ENCODE assay signal across 8 mouse cellular contexts in the genomic region with DNA sequence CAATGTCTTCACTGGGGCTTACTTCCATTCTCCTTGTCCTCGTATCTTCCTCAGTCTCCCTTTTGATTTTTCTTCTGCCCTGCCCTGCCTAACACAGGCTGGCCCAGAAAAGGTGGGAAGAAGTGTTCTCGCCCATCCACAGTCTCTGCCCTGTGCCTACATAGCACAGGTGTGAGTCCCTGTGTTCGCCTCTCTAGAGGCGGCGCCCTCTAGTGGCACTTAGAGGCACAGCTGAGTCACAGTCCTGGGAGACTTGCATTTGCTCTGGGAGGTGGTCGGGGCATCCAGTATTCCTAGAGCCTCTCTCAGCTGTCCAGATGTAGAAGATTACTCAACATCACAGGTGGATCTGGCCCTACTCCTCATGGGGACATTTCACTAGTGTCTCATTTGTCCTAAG.
DNase-seq lines count a peak whose midpoint lies in the region; ATAC-seq and TF ChIP-seq lines count a peak whose summit lies in the region.

No protein-coding gene starts in this region.

- H3K36me3 ChIP-seq in C2C12 (ENCODE audit: control insufficient read depth, insufficient read depth): no peaks in the 10 kb centered on the region
- no peaks in the 10 kb centered on the region for H3K36me3 ChIP-seq in forebrain, embryonic 15.5 days

- peak; percentile 35 for DNase-seq in 416B (ENCODE audit: low read depth)
- peak; percentile 21 for DNase-seq in c-Kit-negative CD71-positive TER-119-positive erythroid progenitor cells, embryonic 14.5 days (ENCODE audit: low read depth, low spot score)
- peak; percentile 7 for DNase-seq in large intestine, adult 2 months (ENCODE audit: low read depth, low spot score)
- peak; percentile 56 for DNase-seq in lung, postnatal 36 days
- peak; percentile 74 for DNase-seq in right cerebral cortex, postnatal 14 days

- H3K79me2 ChIP-seq in C2C12 (ENCODE audit: control insufficient read depth, insufficient read depth): no peaks in the 10 kb centered on the region

- no peaks in the 10 kb centered on the region for H3K9me3 ChIP-seq in forebrain, embryonic 15.5 days

- no peak overlapping the region for H3ac ChIP-seq in C2C12 (ENCODE audit: control insufficient read depth, insufficient read length, low read depth)

- H3K4me1 ChIP-seq in forebrain, embryonic 15.5 days: peaks cover 17% of the 10 kb centered on the region; the same call in 1 of the 2 replicates

- ATAC-seq in forebrain, embryonic 15.5 days (replicated peaks): peak; percentile 66; the same call in 1 of the 2 replicates
- ATAC-seq in erythroid progenitor cell, adult 5-6 weeks (replicated peaks; ENCODE audit: low FRiP score, poor library complexity, severe bottlenecking): no peak; the same call in 1 of the 2 replicates

- no peak overlapping the region for H3K9ac ChIP-seq in forebrain, embryonic 15.5 days (replicated peaks)

- WGBS in forebrain, embryonic 15.5 days: 25% methylated on average over 6 of the region's 6 CpGs
- 26% methylated on average over 6 of the region's 6 CpGs for WGBS in large intestine, adult 2 months

- H3K4me3 ChIP-seq in C2C12 (ENCODE audit: insufficient read depth, poor library complexity, severe bottlenecking): no peak overlapping the region
- H3K4me3 ChIP-seq in forebrain, embryonic 15.5 days: no peak overlapping the region

- no peak overlapping the region for H3K4me2 ChIP-seq in forebrain, embryonic 15.5 days (replicated peaks)

- TF ChIP-seq CTCF in C2C12 (IDR thresholded peaks at IDR 0.05; ENCODE audit: control insufficient read depth, insufficient read depth, insufficient read length): peak; percentile 41

- H3K27me3 ChIP-seq in C2C12 (ENCODE audit: control insufficient read depth, insufficient read depth, insufficient read length): peaks cover 33% of the 10 kb centered on the region
- H3K27me3 ChIP-seq in forebrain, embryonic 15.5 days: no peaks in the 10 kb centered on the region

- H3K27ac ChIP-seq in forebrain, embryonic 15.5 days (replicated peaks): no peak overlapping the region

- no peaks in the 10 kb centered on the region for H3K79me3 ChIP-seq in C2C12 (ENCODE audit: low read depth)

TF ChIP-seq in C2C12, 6 proteins besides CTCF, POLR2A, EP300 and RAD21:
- TF ChIP-seq FOSL1 (IDR thresholded peaks at IDR 0.05; ENCODE audit: insufficient read depth, low read length, poor library complexity, severe bottlenecking) (no peak), MYOG (IDR thresholded peaks at IDR 0.05; ENCODE audit: control insufficient read depth, extremely low read depth, insufficient read length) (no peak), MYOD1 (IDR thresholded peaks at IDR 0.05; ENCODE audit: control insufficient read depth, insufficient read length, low read depth) (no peak), CEBPB (IDR thresholded peaks at IDR 0.05; ENCODE audit: low read depth) (no peak), USF1 (IDR thresholded peaks at IDR 0.05; ENCODE audit: low read depth) (no peak), MAX (IDR thresholded peaks at IDR 0.05) (no peak)

Comparison
In these comparisons a context has a peak if more than half of its experiments do, and no peak if none do; other contexts are left out.
1. DNase-seq: peak in every context shown above with its lines; median percentile 74 in right cerebral cortex, postnatal 14 days; 56 in lung, postnatal 36 days; 35 in 416B; 21 in c-Kit-negative CD71-positive TER-119-positive erythroid progenitor cells, embryonic 14.5 days; 7 in large intestine, adult 2 months.